Mouse (Mus musculus): Measurements from ENCODE around the gene Cacna1c. TPM values are rescaled to one million over a fixed set of nuclear protein-coding genes. Genes with fewer than 3 reads are reported as not detected.

The Cacna1c gene
- polyA plus RNA-seq, 1 experiment: 16.7 TPM

- no peak for TF ChIP-seq CTCF (IDR thresholded peaks at IDR 0.05; ENCODE audit: borderline replicate concordance, insufficient read depth, low read depth, low read length)
- TF ChIP-seq POLR2A (IDR thresholded peaks at IDR 0.05; ENCODE audit: borderline replicate concordance, insufficient read depth, low read length): no peak
- no peaks in the 10 kb centered on the region for H3K27me3 ChIP-seq (ENCODE audit: control insufficient read depth, insufficient read depth, low read length)
- H3K4me3 ChIP-seq (replicated peaks; ENCODE audit: insufficient read depth, low read depth, low read length): peak overlapping the region; percentile 92
- H3K27ac ChIP-seq (ENCODE audit: insufficient read depth, low read length): no peak overlapping the region
- WGBS: 77% methylated on average over 8 of the region's 8 CpGs
- H3K4me1 ChIP-seq (ENCODE audit: control insufficient read depth, insufficient read depth, low read length): no peaks in the 10 kb centered on the region; the same call in 1 of the 2 replicates
- DNase-seq: no peak
Measured at GRCm38 (mm10) chr6:118561225-118561624, 635.0 kb downstream of the Cacna1c start.

GRCm38 (mm10) chr6:118538627-118539026 is 657.6 kb downstream of the Cacna1c start:
- Histone ChIP-seq H3K27me3 (ENCODE audit: control insufficient read depth, insufficient read depth, low read length) (no peaks in the 10 kb centered on the region), H3K4me3 (replicated peaks; ENCODE audit: insufficient read depth, low read depth, low read length) (no peak overlapping the region), H3K4me1 (ENCODE audit: control insufficient read depth, insufficient read depth, low read length) (no peaks in the 10 kb centered on the region), H3K27ac (ENCODE audit: insufficient read depth, low read length) (no peak overlapping the region)
- no peak for DNase-seq
- WGBS: 92% methylated on average over 4 of the region's 4 CpGs
- TF ChIP-seq CTCF (IDR thresholded peaks at IDR 0.05; ENCODE audit: borderline replicate concordance, insufficient read depth, low read depth, low read length) (no peak), POLR2A (IDR thresholded peaks at IDR 0.05; ENCODE audit: borderline replicate concordance, insufficient read depth, low read length) (no peak)

Other genes with a start within 250 kb of the Cacna1c start
- 22.7 and 25.3 TPM in 2 replicates for gene Dcp1b, start 21.2 kb downstream of the Cacna1c start, polyA plus RNA-seq (2012; rRNA removed)
- 3.2 and 3.6 TPM in 2 replicates for gene Cacna2d4, start 40.1 kb upstream of the Cacna1c start, polyA plus RNA-seq (2012; rRNA removed)
- gene Lrtm2, start 134.3 kb upstream of the Cacna1c start, polyA plus RNA-seq (2012; rRNA removed): 35.3 and 38.5 TPM in 2 replicates
- 52.4 and 54.0 TPM in 2 replicates for gene Adipor2, start 221.3 kb upstream of the Cacna1c start, polyA plus RNA-seq (2012; rRNA removed)